Mouse (Mus musculus): Measurements from ENCODE around the gene Ank3.
A peak's percentile ranks its signal among the peaks of the same experiment; 100 is the strongest.

The Ank3 gene

GRCm38 (mm10) chr10:69478831-69479230, 80.3 kb downstream of the Ank3 start:
- no peak for DNase-seq

- DNase-seq, result no peak
Observed at GRCm38 (mm10) chr10:69485191-69485786, 86.7 kb downstream of the Ank3 start.

DNA sequence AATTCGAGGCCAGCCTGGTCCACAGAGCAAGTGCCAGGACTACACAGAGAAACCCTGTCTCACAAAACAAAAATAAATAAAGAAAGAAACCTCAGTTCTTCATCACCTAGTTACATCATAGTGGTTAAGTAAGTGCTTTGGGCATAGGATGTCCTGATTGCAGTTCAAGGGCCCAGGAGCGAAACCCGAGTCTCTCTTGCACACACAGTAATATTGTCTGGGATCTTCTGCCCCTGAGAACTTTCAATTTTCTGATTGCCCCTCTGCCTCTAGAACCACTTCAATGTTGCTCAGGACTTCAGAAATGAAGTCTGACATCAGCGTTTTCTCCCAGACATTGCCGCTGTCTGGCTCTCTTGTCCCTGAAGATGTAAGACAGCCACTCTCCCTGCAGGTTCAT, 91.6 kb downstream of the Ank3 start:
- no peak for DNase-seq

- no peak for DNase-seq
Observed at GRCm38 (mm10) chr10:69491975-69492374, 93.4 kb downstream of the Ank3 start.

DNA sequence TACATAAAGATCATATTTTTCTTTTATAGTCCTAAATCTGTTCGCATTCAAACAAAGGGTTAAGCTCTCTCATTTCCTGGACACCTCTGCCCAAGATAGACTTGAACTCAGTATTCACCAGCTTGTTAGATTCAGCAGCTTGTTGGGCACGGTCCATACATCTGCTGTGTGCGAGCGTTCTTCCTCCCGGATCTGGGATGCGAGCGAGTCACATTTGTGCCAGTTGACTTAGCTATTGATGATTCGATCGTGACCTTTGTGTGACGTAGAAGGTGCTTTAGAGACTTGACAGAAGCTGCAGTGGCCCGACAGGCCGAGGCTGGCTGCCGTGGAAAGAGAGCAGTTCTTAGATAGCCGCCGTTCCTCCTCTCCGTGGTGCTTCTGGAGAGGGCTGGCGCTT, 98.8 kb downstream of the Ank3 start:
- DNase-seq, result no peak

- peak; percentile 48 for DNase-seq
Observed at GRCm38 (mm10) chr10:69500171-69500860, 101.7 kb downstream of the Ank3 start.

DNA sequence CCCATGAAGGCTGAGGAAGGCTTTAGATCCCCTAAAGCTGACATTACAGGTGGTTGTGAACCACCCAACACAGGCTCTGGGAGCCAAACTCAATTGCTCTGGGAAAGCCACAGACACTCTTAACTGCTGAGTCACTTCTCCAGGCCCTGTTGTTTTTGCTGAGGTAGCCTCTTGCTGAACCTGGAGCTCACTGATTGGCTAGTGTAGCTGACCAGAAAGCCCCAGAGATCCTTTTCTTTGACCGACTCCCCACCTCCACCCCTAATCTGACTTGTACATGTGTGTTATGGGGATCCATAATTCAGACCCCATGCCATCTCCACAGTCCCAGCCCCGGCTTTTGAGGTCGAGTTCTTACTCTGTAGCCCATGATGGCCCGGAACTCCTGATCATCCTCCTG, 105.2 kb downstream of the Ank3 start:
- DNase-seq, result no peak

- DNase-seq, result no peak
Observed at GRCm38 (mm10) chr10:69507719-69508118, 109.1 kb downstream of the Ank3 start.

- no peak for DNase-seq
Observed at GRCm38 (mm10) chr10:69510392-69510791, 111.8 kb downstream of the Ank3 start.

DNA sequence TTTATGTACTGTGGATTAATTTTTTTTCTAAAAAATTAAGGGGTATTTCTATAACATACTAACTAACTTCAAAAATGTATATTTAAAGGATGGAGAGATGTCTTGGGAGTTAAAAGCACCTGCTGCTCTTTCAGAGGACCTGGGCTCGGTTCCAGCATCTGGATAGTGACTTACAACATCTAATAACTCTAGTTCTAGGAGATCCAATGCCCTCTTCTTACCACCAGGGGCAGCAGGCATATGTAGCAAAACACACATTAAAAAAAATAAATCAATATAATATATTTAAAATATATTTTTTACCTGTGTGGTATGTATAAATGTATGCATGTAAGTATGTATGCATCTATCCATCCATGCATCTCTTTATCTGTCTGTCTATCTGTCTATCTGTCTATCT, 112.7 kb downstream of the Ank3 start:
- no peak for DNase-seq

DNA sequence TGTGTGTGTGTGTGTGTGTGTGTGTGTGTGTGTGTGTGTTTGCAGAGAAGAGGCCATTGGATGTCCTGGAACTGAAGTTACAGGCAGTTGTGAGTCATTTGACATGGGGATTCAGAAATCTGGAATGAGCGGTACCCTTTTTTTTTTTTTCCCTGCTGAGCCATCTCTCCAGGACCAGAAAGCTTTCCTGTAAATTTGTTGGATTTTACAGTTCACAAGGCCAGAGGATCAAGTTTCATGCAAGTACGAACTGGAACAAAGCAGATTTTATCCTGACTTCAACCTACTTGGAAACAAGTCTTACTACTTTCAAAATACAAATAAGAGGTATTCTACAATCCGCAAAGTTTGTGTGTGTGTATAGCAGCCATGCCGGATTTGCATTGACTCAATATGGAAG, 123.4 kb downstream of the Ank3 start:
- DNase-seq, result no peak

DNA sequence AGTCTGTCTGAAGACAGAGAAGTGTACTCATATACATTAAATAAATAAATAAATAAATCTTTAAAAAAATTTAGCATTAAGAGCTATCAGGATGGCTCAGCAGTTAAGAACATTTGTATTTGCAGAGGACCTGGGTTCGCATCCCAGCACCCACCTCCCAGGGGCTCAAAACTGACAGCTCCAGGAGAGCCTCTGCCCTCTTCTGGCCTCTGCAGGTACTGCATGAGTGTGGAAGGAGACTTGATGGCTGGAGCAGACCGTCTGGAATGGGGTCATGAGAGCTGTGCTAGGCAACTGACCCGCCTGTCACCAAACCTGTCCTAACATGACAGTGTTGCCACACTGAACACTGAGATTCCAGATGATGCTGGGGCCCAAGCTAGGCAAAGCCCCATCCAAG, 124.6 kb downstream of the Ank3 start:
- DNase-seq, result peak; percentile 18

DNA sequence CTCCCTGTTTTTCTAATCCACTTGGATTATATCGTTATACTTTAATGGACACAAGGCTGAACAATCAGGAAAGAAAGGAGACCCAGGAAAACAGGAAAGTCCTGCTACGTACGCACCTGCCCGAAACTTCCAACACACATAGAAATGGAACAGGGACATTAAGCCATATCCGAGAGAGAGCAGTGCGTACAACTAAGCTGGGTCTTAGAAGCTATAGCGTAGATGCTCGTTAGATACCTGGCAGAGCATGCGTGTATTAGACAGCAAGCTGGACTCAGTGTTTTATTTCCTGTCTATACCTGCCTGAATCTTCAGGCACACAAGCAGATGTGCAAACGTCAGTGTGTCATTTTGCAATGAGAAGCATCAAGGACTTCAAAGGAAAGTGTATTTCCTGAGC, 128.7 kb downstream of the Ank3 start:
- no peak for DNase-seq

GRCm38 (mm10) chr10:69528746-69529145, 130.2 kb downstream of the Ank3 start:
- peak; percentile 33 for DNase-seq

DNA sequence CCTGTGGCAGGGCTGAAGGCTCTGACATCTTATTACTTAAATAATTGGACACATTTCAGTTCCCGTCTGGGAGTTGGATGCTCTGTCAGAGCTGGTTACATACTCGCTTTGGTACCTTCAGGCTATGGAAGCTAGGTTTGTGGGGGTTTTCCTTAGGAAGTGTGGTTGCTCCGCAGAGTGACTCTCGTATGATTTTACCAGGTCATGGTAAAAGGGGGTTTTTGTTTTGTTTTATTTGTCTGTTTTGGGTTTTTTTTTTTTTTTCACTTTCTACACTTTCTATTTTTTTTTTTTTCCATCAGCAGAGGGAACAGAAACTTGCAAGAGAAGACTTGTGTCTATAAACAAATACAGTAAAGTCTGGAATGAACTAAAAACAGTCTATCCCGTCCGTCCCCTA, 131.8 kb downstream of the Ank3 start:
- DNase-seq, result no peak

GRCm38 (mm10) chr10:69531569-69531968, 133.0 kb downstream of the Ank3 start:
- no peak for DNase-seq

DNA sequence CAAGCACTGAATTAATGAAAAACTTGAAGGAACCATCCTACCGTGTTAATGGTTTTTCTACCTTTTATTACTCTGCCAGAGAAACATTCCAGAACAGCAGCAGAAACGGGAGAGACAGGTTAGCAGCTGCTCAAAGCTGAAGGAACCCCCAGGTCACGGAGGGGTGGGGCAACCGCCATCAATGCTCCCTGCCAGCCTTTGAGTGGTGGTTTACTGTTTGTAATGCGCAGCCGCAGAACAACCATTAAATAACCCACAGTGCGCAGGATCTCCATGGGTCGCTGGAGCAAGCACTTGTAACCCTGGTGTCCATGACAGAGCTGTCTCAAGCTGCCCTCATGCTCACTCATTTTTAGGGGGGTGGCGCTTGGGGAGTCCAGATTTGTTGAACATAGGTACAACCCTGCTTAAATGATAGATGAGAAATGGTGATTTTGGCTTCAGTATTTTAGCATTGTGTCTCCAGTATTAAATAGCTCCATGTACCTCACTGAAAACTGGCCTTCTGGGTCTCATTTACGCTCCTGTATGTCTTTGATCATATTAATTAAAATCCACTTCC, 133.7 kb downstream of the Ank3 start:
- DNase-seq, result peak; percentile 54

- peak; percentile 73 for DNase-seq
Observed at GRCm38 (mm10) chr10:69533505-69534388, 135.2 kb downstream of the Ank3 start.

DNA sequence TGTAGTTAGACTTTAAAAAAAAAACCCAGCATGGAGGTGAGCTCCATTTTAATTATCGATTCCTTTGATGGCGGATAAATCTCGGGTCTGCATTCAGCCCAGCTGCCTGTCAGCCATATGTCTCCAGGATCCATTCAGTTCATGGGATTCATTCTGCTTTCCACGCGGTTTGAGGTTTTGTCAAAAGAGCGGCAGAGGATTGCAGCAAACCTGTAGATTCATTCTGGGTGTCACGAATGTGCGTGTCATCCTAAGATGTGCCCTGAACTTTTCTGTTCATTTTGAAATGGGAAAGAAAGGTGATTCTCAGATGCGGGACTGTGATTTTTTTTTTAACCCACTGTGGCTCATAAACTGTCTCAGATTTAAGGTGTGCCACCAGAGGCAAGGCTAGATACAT, 136.1 kb downstream of the Ank3 start:
- no peak for DNase-seq

DNA sequence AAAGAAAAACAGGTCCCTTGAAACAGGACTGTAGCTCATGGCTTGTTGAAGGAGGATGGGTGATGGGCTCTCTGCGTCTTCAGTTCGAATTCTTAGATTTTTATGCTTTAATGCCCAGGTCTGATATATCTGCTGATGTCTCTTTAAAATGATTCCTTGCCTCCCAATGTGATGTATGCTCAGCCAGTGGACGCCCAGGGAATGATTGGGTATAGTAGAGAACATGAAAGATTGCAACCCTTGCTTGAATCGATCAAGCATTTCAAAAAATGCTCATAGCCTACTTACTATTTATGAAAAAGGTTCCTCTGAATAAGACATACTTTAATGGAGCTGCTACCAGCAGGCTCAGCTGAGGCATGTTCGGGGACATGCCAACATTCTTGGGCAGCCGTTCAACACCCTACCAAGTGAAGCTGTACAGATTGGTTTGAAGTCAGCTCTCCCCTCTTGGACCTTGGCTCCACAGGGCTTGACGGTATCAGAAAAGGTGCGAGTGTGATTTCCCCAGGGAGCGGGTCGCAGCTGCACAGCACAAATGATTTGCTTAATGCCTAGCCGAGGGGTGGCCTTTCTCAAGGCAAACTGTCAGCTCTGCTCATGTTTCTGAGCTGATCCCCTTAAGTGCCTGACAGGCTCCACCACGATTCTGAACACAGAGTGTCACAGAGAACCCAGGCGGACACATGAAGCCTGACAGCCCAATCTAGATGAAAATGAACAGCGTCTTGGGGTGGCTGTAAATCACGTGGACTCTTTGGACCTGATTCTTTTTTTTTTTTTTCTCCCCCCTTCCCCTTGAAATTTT, 136.8 kb downstream of the Ank3 start:
- DNase-seq, result peak; percentile 61

DNA sequence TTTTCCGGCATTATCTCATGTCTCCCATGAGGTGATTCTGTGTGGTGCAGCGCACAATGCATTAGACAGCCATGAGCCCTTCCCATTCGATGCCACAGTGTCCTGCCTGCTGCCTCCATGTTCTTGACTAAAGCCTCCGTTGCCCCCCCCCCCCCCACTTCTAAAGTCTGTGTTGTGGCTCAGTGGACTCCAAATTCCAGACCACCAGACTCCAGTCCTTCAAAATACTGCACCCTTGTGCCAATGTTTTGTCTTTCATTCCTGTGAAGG, 137.3 kb downstream of the Ank3 start:
- DNase-seq, result no peak

- no peak for DNase-seq
Observed at GRCm38 (mm10) chr10:69536372-69537075, 138.0 kb downstream of the Ank3 start.
